Mouse (Mus musculus) olfactory bulb, adult 2 months (tissue): ENCODE data around the gene Gm45808.

Experiments
- CTCF ChIP-seq: fragments of 200-500 bp; IDR thresholded peaks from 2 replicates; pipeline ENCODE4 v1.5.1; 2012; ENCODE audit warnings: low read depth, mild to moderate bottlenecking, low read length, moderate library complexity; ENCODE audit not compliant: insufficient read depth
- POLR2A ChIP-seq: fragments of 200-500 bp; IDR thresholded peaks from 2 replicates; pipeline ENCODE4 v1.6.1; 2012; ENCODE audit warnings: mild to moderate bottlenecking, low read depth, low read length, moderate library complexity; ENCODE audit not compliant: insufficient read depth

- TF ChIP-seq POLR2A (no peak), CTCF (no peak)
Measured at GRCm38 (mm10) chr7:45460377-45460776, 26.2 kb downstream of the Gm45808 start.
